28 mouse cellular contexts compared by ENCODE assay signal in the genomic region with DNA sequence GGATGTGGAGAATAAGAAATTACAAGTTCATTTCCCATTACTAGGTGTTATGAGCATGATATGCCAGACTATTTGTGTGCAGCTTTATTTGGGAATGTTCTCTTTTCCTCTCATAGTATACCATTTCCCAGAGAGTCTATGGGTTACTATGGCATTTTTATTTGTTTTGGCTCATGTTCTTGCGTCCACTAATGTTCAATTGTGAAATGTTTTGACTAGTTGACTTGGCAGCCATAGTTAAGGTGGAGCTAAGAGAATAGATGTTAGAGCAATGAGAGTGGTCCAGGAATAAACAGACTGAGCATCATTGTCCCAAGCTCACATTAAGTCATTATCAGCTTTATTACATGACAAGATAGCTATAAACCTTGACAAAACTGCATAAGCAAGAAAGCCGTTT.
DNase-seq lines count a peak whose midpoint lies in the region; ATAC-seq and TF ChIP-seq lines count a peak whose summit lies in the region.
"Had no signal": no experiment of that assay in that cellular context is flagged by ENCODE, and none has a peak within 500 bp of the region (broad histone marks: within the 10 kb centered on the region; RNA-seq: fewer than 3 reads in every experiment).

No protein-coding gene starts in this region.

- H3K9ac ChIP-seq in liver, adult 2 months (ENCODE audit: low read depth, low read length): no peak overlapping the region
- no peak overlapping the region for H3K9ac ChIP-seq in liver, embryonic 12.5 days
- H3K9ac ChIP-seq in lung, postnatal 0 days (replicated peaks; ENCODE audit: low read depth): no peak overlapping the region
- H3K9ac ChIP-seq: embryonic facial prominence, embryonic 13.5 days; embryonic facial prominence, embryonic 15.5 days; forebrain, embryonic 12.5 days had no signal

- H3K4me3 ChIP-seq in liver, adult 2 months (ENCODE audit: insufficient read depth, low read depth, low read length): no peak overlapping the region
- H3K4me3 ChIP-seq in liver, embryonic 12.5 days: no peak overlapping the region
- no peak overlapping the region for H3K4me3 ChIP-seq in lung, postnatal 0 days (ENCODE audit: low read depth, low read length)
- H3K4me3 ChIP-seq: embryonic facial prominence, embryonic 13.5 days; embryonic facial prominence, embryonic 15.5 days; erythroblast, embryonic 14.5 days; forebrain, embryonic 10.5 days; forebrain, embryonic 12.5 days had no signal

- peaks cover 5% of the 10 kb centered on the region; the same call in 1 of the 2 replicates for H3K4me1 ChIP-seq in liver, adult 2 months (ENCODE audit: control insufficient read depth, insufficient read depth, low read length)
- no peaks in the 10 kb centered on the region for H3K4me1 ChIP-seq in liver, embryonic 12.5 days
- no peaks in the 10 kb centered on the region for H3K4me1 ChIP-seq in lung, postnatal 0 days (ENCODE audit: insufficient read depth, low read depth, low read length)
- H3K4me1 ChIP-seq: embryonic facial prominence, embryonic 13.5 days; embryonic facial prominence, embryonic 15.5 days; forebrain, embryonic 10.5 days; forebrain, embryonic 12.5 days had no signal

- TF ChIP-seq CTCF in liver, adult 2 months (IDR thresholded peaks at IDR 0.05; ENCODE audit: low read depth, low read length): no peak
- no peak for TF ChIP-seq CTCF in lung, postnatal 0 days (IDR thresholded peaks at IDR 0.05)

- H3K27me3 ChIP-seq in liver, adult 2 months (ENCODE audit: control insufficient read depth, insufficient read depth, low read length): no peaks in the 10 kb centered on the region
- no peaks in the 10 kb centered on the region for H3K27me3 ChIP-seq in liver, embryonic 12.5 days (replicated peaks)
- H3K27me3 ChIP-seq in lung, postnatal 0 days (replicated peaks; ENCODE audit: insufficient read depth, low read length): no peaks in the 10 kb centered on the region
- H3K27me3 ChIP-seq: CH12.LX; embryonic facial prominence, embryonic 13.5 days; embryonic facial prominence, embryonic 15.5 days; forebrain, embryonic 12.5 days; Patski had no signal

- peak; percentile 91 for DNase-seq in liver, adult 2 months (ENCODE audit: extremely low read depth, low read depth, low spot score)
- DNase-seq in lung, postnatal 0 days (ENCODE audit: low spot score): peak; percentile 17
- DNase-seq in lung, postnatal 10 days: no peak
- peak; percentile 62 for DNase-seq in adipocyte (ENCODE audit: low spot score)
- DNase-seq: adrenal gland, adult 2 months; adrenal gland, postnatal 10 days; adrenal gland, postnatal 25 days; B cell, adult 2 months; cerebellum, adult 11 months; cerebellum, adult 18-20 months; cerebellum, adult 8-10 months; cerebellum, adult 9-11 months; cerebellum, postnatal 14 days; cerebellum, postnatal 36 days; embryo, embryonic 11 days had no signal

- WGBS in liver, adult 2 months: 46% methylated on average over 2 of the region's 2 CpGs
- WGBS in liver, embryonic 12.5 days (ENCODE audit: insufficient replicate concordance): 68% methylated on average over 2 of the region's 2 CpGs
- WGBS in lung, postnatal 0 days: 56% methylated on average over 2 of the region's 2 CpGs

- H3K4me2 ChIP-seq in liver, embryonic 12.5 days: no peak overlapping the region
- H3K4me2 ChIP-seq in lung, postnatal 0 days (replicated peaks; ENCODE audit: low read depth, low read length): no peak overlapping the region
- H3K4me2 ChIP-seq: embryonic facial prominence, embryonic 13.5 days; embryonic facial prominence, embryonic 15.5 days; forebrain, embryonic 12.5 days had no signal

- no peak for TF ChIP-seq EP300 in lung, postnatal 0 days (IDR thresholded peaks at IDR 0.05)

- H3K9me3 ChIP-seq in liver, embryonic 12.5 days (replicated peaks): no peaks in the 10 kb centered on the region
- H3K9me3 ChIP-seq in lung, postnatal 0 days (ENCODE audit: low read length): no peaks in the 10 kb centered on the region
- H3K9me3 ChIP-seq: embryonic facial prominence, embryonic 13.5 days; embryonic facial prominence, embryonic 15.5 days; forebrain, embryonic 10.5 days; forebrain, embryonic 12.5 days; G1E had no signal

- no peak overlapping the region for H3K27ac ChIP-seq in liver, adult 2 months (replicated peaks; ENCODE audit: insufficient read depth, low read depth, low read length)
- no peak overlapping the region for H3K27ac ChIP-seq in liver, embryonic 12.5 days
- no peak overlapping the region for H3K27ac ChIP-seq in lung, postnatal 0 days (ENCODE audit: low read length)
- H3K27ac ChIP-seq: embryonic facial prominence, embryonic 13.5 days; embryonic facial prominence, embryonic 15.5 days; forebrain, embryonic 10.5 days; forebrain, embryonic 12.5 days had no signal

- no peaks in the 10 kb centered on the region for H3K79me2 ChIP-seq in liver, adult 2 months (ENCODE audit: control insufficient read depth, insufficient read depth, low read length)

- H3K36me3 ChIP-seq in liver, adult 2 months (ENCODE audit: control insufficient read depth, insufficient read depth, low read length): no peaks in the 10 kb centered on the region
- H3K36me3 ChIP-seq in liver, embryonic 12.5 days: no peaks in the 10 kb centered on the region
- no peaks in the 10 kb centered on the region for H3K36me3 ChIP-seq in lung, postnatal 0 days (ENCODE audit: insufficient read depth, low read length)
- H3K36me3 ChIP-seq: embryonic facial prominence, embryonic 13.5 days; embryonic facial prominence, embryonic 15.5 days; forebrain, embryonic 10.5 days; forebrain, embryonic 12.5 days; G1E had no signal

- no peak for ATAC-seq in liver, embryonic 12.5 days
- no peak for ATAC-seq in lung, postnatal 0 days
- ATAC-seq: activated CD4-positive, CD25-positive, alpha-beta regulatory T cell, adult 4 months; CD4-positive, CD25-positive, alpha-beta regulatory T cell, adult 4 months; forebrain, embryonic 14.5 days; forebrain, embryonic 16.5 days; Patski had no signal

- TF ChIP-seq POLR2A in liver, adult 2 months (IDR thresholded peaks at IDR 0.05; ENCODE audit: extremely low read depth, insufficient read depth, low read length): no peak
